Mouse (Mus musculus): ENCODE data around the gene Pgrmc2.

DNA sequence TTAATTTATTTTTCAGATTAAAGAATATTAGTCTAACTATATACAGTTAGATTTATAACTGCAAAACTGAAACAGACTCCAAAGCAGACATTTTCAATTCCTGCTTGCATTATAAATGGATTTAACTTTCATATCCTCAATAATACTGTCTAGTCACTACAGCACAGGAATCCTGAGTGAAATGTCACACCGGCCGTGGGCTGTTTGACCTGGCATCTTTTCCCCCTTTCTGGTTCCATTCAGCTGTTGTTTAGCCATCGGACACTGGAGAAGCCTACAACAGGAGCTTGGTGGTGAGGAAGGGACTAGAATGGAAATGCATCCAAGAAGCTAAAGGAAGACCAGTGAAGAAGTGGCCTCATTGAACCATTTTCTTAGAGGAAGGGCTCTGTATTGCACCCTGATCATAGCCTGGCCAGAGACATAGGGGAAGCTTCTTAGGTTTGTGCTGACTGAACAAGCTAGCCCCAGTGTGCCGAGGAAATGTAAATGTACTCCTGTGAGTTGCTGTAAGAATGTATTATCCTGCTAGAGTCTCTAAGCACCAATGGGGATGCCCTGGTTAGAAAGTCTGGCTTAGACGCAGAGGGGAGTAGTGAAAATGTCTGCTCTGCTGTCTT, 44.4 kb downstream of the Pgrmc2 start:
- TF ChIP-seq USF1 (IDR thresholded peaks at IDR 0.05; ENCODE audit: low read depth, low read length), result no peak
- TF ChIP-seq TCF12 (IDR thresholded peaks at IDR 0.05; ENCODE audit: low read depth, low read length), result no peak
- no peak for TF ChIP-seq CTCF (IDR thresholded peaks at IDR 0.05 in 2 of 3, conservative IDR thresholded peaks at IDR 0.05 in 1 of 3; ENCODE audit: control insufficient read depth in 1 of 3, insufficient read depth in 1 of 3, low read depth in 2 of 3, low read length in 3 of 3, poor library complexity in 1 of 3, severe bottlenecking in 1 of 3)
- no peak for TF ChIP-seq POLR2A (IDR thresholded peaks at IDR 0.05; ENCODE audit: control insufficient read depth in 1 of 2, insufficient read depth in 1 of 2, low read depth in 1 of 2, low read length in 2 of 2, poor library complexity in 1 of 2)
- TF ChIP-seq POLR2AphosphoS2 (IDR thresholded peaks at IDR 0.05; ENCODE audit: low read length), result no peak
- TF ChIP-seq EP300 (IDR thresholded peaks at IDR 0.05; ENCODE audit: low read depth in 1 of 2, low read length in 2 of 2), result no peak
- no peak for TF ChIP-seq CHD1 (IDR thresholded peaks at IDR 0.05; ENCODE audit: low read depth, low read length)
- TF ChIP-seq GABPA (IDR thresholded peaks at IDR 0.05; ENCODE audit: low read depth, low read length), result no peak
- no peak for TF ChIP-seq MAFK (IDR thresholded peaks at IDR 0.05; ENCODE audit: borderline replicate concordance, low read depth, low read length)

Measured in MEL (cell line).